Mouse (Mus musculus) forebrain, embryonic 13.5 days (tissue): Measurements from ENCODE around the gene Gm21903. TPM values are rescaled to one million over a fixed set of nuclear protein-coding genes. Genes with fewer than 3 reads are reported as not detected.
"Not testable (repeated sequence)": the region's sequence is repeated elsewhere in the genome, so short reads cannot be mapped to it uniquely, and the experiment has no call there.

Experiments used
- ATAC-seq: fragments of 200-750 bp; cut with Nextera tagmentation; 2 replicates; pipeline ENCODE4 v1.8.0; 2017
- H3K27ac ChIP-seq: fragments of 300-500 bp; sonication (generic); 2 replicates; pipeline ENCODE4 v1.5.1; 2015; ENCODE audit warnings: inconsistent platforms, mild to moderate bottlenecking, moderate library complexity
- H3K27me3 ChIP-seq: fragments of 300-500 bp; sonication (generic); 2 replicates; pipeline ENCODE4 v1.6.1; 2015; ENCODE audit warnings: mild to moderate bottlenecking, inconsistent platforms
- H3K36me3 ChIP-seq: fragments of 300-500 bp; sonication (generic); 2 replicates; pipeline ENCODE4 v1.6.1; 2015; ENCODE audit warnings: mild to moderate bottlenecking, inconsistent platforms; ENCODE audit not compliant: poor library complexity, severe bottlenecking
- H3K4me1 ChIP-seq: fragments of 300-500 bp; sonication (generic); 2 replicates; pipeline ENCODE4 v1.6.1; 2015; ENCODE audit warnings: inconsistent platforms
- H3K4me2 ChIP-seq: fragments of 300-500 bp; sonication (generic); 2 replicates; pipeline ENCODE4 v1.6.1; 2015; ENCODE audit warnings: inconsistent platforms, mild to moderate bottlenecking, moderate library complexity
- H3K4me3 ChIP-seq: fragments of 300-500 bp; sonication (generic); 2 replicates; pipeline ENCODE4 v1.5.1; 2015; ENCODE audit warnings: mild to moderate bottlenecking, inconsistent platforms
- H3K9ac ChIP-seq: fragments of 300-500 bp; sonication (generic); 2 replicates; pipeline ENCODE4 v1.6.1; 2015; ENCODE audit warnings: mild to moderate bottlenecking, inconsistent platforms
- H3K9me3 ChIP-seq: fragments of 300-500 bp; sonication (generic); replicated peaks from 2 replicates; pipeline ENCODE4 v1.6.1; 2016; ENCODE audit warnings: inconsistent platforms
- WGBS: fragments of 180-500 bp; shearing (Covaris S2); methylation state at CpG from one replicate; pipeline ENCODE4 v1.1.7; 2015; 5-methylcytosine and 5-hydroxymethylcytosine counted together
- polyA plus RNA-seq: library from polyadenylated mRNA; unstranded; fragments of >200 nt; fragmentation: Nextera tagmentation; extraction: Ambion mirVana; gene quantifications from 2 replicates; pipeline ENCODE4 v1.2.1, GENCODE M21; 2015

The Gm21903 gene
- polyA plus RNA-seq = not detected in 2 replicates

GRCm38 (mm10) chr17:39043241-39043640, at the start of gene Gm21903:
Gene Gm21903 (minus strand): TSS chr17:39043341.
- no peak within 1 kb of the TSS for H3K9ac ChIP-seq
- no peaks in the 10 kb centered on the region for H3K36me3 ChIP-seq
- peaks cover 4% of the 10 kb centered on the region; the same call in 1 of the 2 replicates for H3K9me3 ChIP-seq
- no peaks in the 10 kb centered on the region for H3K27me3 ChIP-seq
- H3K4me3 ChIP-seq = no peak within 1 kb of the TSS
- no peak within 1 kb of the TSS for H3K4me2 ChIP-seq
- H3K27ac ChIP-seq = no peak within 1 kb of the TSS
- no peaks in the 10 kb centered on the region for H3K4me1 ChIP-seq
- ATAC-seq = no peak

GRCm38 (mm10) chr17:39076937-39077336, 33.8 kb upstream of the Gm21903 start, which contains the start of gene Esp23:
Gene Esp23 (minus strand): TSS chr17:39077037.
- peaks cover 13% of the 10 kb centered on the region for H3K9me3 ChIP-seq
- no peak within 1 kb of the TSS for H3K4me2 ChIP-seq
- 59% methylated on average over 1 of the region's 1 CpGs for WGBS
- H3K27me3 ChIP-seq = no peaks in the 10 kb centered on the region
- no peak for ATAC-seq
- H3K36me3 ChIP-seq = no peaks in the 10 kb centered on the region
- H3K4me3 ChIP-seq = no peak within 1 kb of the TSS
- no peak within 1 kb of the TSS for H3K27ac ChIP-seq
- H3K9ac ChIP-seq = no peak within 1 kb of the TSS
- H3K4me1 ChIP-seq = no peaks in the 10 kb centered on the region

DNA sequence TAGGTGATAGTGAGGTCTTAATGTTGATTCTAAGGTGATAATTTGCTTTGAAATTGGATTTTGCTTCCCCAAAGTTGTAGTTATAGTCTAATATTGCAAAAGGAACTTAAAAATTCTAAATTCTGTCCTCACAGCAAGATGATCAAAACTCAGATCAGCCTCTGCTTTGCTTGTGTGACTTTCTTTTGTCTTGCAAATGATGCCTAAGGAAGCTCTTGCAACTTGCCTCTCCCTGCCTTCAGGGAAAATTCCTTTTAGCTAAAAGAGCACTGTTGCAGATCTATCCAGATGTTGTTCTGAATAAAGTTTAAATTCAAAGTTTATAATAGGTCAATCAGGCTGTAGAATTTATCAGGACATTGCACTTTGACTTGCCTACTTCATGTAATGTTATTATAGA, 20.5 kb upstream of the Gm21903 start:
- Histone ChIP-seq H3K4me3 (no peak overlapping the region), H3K27me3 (no peaks in the 10 kb centered on the region), H3K27ac (no peak overlapping the region), H3K9ac (no peak overlapping the region), H3K4me2 (no peak overlapping the region), H3K4me1 (no peaks in the 10 kb centered on the region), H3K9me3 (peaks cover 17% of the 10 kb centered on the region), H3K36me3 (no peaks in the 10 kb centered on the region)
- ATAC-seq = no peak

GRCm38 (mm10) chr17:39036395-39036794, 6.7 kb downstream of the Gm21903 start, which contains the start of gene Esp24:
Gene Esp24 (plus strand): TSS chr17:39036695.
- not testable (repeated sequence) for ATAC-seq, H3K4me1 ChIP-seq, H3K9me3 ChIP-seq, H3K36me3 ChIP-seq, H3K9ac ChIP-seq, H3K4me3 ChIP-seq, H3K27me3 ChIP-seq, H3K4me2 ChIP-seq, H3K27ac ChIP-seq
- WGBS = 89% methylated on average over 3 of the region's 3 CpGs

DNA sequence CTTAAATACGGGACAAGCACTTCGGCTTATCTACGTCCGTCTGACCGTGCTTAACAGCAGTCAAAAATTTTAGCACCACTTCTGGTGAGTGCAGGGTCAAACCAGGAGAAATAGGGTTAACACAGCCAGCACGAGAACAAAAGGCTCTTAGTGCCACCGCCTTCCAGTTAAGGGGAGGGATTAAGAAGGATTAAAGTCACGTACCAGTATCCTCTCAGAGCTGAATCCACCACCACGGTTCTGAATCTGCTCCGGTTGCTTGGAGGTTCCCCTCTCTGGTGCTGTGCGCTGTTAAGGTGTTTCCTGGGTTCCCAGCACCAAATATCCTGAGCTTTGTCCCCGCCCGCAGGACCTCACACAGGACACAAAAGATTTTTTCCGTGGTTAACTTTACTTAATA, 26.0 kb downstream of the Gm21903 start:
- peak overlapping the region; percentile 10; the same call in 1 of the 2 replicates for H3K4me2 ChIP-seq
- no peak overlapping the region for H3K4me3 ChIP-seq

DNA sequence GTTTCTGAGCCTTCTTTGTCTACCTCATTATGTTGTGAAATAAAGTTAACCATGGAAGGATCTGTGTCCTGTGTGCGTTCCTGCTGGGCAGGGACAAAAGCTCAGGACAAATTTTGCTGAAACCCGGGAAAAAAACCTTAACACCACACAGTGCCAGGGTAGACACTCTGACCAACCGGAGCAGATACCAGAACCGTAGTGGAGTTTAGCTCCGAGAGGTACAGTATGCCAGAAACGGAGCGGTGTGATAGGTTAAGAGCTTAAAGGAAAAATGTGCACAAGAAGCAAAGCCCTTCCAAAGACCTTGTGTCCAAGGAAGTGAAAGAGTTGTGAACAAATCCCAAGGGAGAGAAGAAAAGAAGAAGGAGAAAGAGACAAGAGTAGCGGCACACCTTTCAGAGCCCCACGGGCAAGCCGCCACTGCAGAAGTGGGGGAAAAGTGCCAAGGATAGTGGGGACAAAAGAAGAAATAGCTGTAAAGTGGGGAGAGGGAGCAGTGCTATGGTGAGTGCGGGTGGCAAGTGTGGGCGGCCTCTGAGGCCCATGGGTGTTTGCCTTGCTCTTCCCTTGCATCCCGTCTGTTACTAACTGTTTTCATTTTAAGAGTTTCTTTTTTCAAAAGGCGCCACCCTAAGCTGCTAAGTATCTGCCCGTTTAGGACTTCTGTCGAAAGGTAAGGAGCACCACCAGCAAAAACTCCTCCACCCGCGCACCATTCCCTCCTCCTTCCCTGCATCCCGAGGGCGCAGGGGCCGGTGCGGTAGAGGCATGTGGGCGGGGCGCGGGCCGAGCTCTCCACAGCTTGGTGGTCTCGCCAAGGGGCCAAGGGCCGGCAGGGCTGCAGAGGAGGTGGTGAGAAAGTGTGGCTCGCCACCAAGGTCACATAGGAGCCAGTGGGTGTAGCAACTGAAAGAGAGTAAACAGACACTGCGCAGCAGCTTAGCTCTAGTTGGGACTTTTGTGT, 32.2 kb downstream of the Gm21903 start:
- 36% methylated on average over 30 of the region's 30 CpGs for WGBS
- Histone ChIP-seq H3K27me3 (no peaks in the 10 kb centered on the region), H3K9ac (no peak overlapping the region), H3K4me1 (no peaks in the 10 kb centered on the region), H3K27ac (no peak overlapping the region), H3K36me3 (no peaks in the 10 kb centered on the region), H3K9me3 (no peaks in the 10 kb centered on the region; the same call in 1 of the 2 replicates), H3K4me3 (peak overlapping the region; percentile 30), H3K4me2 (peak overlapping the region; percentile 55)
- peak; percentile 70 for ATAC-seq

More for the DNA sequence above, 26.0 kb downstream of the Gm21903 start:
- ATAC-seq = no peak
- Histone ChIP-seq H3K9me3 (no peaks in the 10 kb centered on the region; the same call in 1 of the 2 replicates), H3K27ac (no peak overlapping the region), H3K9ac (no peak overlapping the region), H3K36me3 (no peaks in the 10 kb centered on the region), H3K4me1 (no peaks in the 10 kb centered on the region), H3K27me3 (no peaks in the 10 kb centered on the region)
- 31% methylated on average over 14 of the region's 14 CpGs for WGBS

DNA sequence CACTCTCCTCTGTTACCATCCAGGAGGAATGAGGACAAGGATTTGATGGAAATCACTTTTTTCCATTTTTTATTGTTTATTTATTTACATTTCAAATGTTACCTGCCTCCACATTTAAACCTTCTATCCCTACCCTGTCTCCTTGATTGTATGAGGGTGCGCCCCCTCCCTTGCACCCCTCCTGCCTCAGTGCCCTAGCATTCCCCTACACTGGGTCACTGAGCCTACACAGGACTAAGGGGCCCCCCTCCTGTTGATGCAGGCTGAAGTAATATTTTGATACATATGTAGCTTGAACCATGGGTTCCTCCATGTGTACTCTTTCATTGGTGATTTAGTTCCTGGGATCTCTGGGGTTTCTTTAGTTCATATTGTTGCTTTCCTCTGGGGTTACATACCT, 33.3 kb downstream of the Gm21903 start:
- Histone ChIP-seq H3K9ac (no peak overlapping the region), H3K27me3 (no peaks in the 10 kb centered on the region), H3K36me3 (no peaks in the 10 kb centered on the region), H3K4me3 (no peak overlapping the region), H3K4me2 (no peak overlapping the region), H3K9me3 (no peaks in the 10 kb centered on the region; the same call in 1 of the 2 replicates), H3K27ac (no peak overlapping the region), H3K4me1 (no peaks in the 10 kb centered on the region)
- ATAC-seq = no peak
- 88% methylated on average over 1 of the region's 1 CpGs for WGBS

Other genes with a start within 250 kb of the Gm21903 start
- gene Esp24, start 6.6 kb downstream of the Gm21903 start, polyA plus RNA-seq = not detected in 2 replicates
- gene Esp23, start 33.7 kb upstream of the Gm21903 start, polyA plus RNA-seq = not detected in 2 replicates
- gene Esp22, start 52.0 kb upstream of the Gm21903 start, polyA plus RNA-seq = not detected in 2 replicates